8 mouse cellular contexts compared by ENCODE assay signal in genomic region chr12:50999295-51000237, GRCm38 (mm10).
DNase-seq lines count a peak whose midpoint lies in the region; ATAC-seq and TF ChIP-seq lines count a peak whose summit lies in the region.

No protein-coding gene starts in this region.

- H3K4me2 ChIP-seq in embryonic facial prominence, embryonic 12.5 days (replicated peaks): no peak overlapping the region
- H3K4me2 ChIP-seq in heart, embryonic 16.5 days (ENCODE audit: low read depth, low read length): no peak overlapping the region
- H3K4me2 ChIP-seq in liver, postnatal 0 days (ENCODE audit: low read depth, low read length): no peak overlapping the region

- peak; percentile 4 to 40 for DNase-seq in spleen, postnatal 10 days (ENCODE audit: low spot score in 2 of 2)
- no peak for DNase-seq in spleen, postnatal 36 days (ENCODE audit: low spot score in 2 of 2)
- peak; percentile 80 to 81 for DNase-seq in kidney, postnatal 25 days
- DNase-seq in liver, postnatal 0 days: peak; percentile 53
- peak; percentile 79 for DNase-seq in ovary, postnatal 14 days (ENCODE audit: low spot score)
- DNase-seq in urinary bladder, postnatal 14 days (ENCODE audit: low spot score): peak; percentile 80

- TF ChIP-seq EP300 in liver, postnatal 0 days (IDR thresholded peaks at IDR 0.05; ENCODE audit: low read depth): no peak

- H3K36me3 ChIP-seq in embryonic facial prominence, embryonic 12.5 days: no peaks in the 10 kb centered on the region
- H3K36me3 ChIP-seq in heart, embryonic 16.5 days (ENCODE audit: control insufficient read depth, insufficient read depth): no peaks in the 10 kb centered on the region
- H3K36me3 ChIP-seq in liver, postnatal 0 days (replicated peaks; ENCODE audit: insufficient read depth, low read length): no peaks in the 10 kb centered on the region

- WGBS in embryonic facial prominence, embryonic 12.5 days: 31% methylated on average over 20 of the region's 20 CpGs
- WGBS in heart, embryonic 16.5 days: 32% methylated on average over 20 of the region's 20 CpGs
- 34% methylated on average over 20 of the region's 20 CpGs for WGBS in liver, postnatal 0 days (ENCODE audit: insufficient replicate concordance)

- peaks cover 7% of the 10 kb centered on the region; the same call in 1 of the 2 replicates for H3K4me1 ChIP-seq in embryonic facial prominence, embryonic 12.5 days
- no peaks in the 10 kb centered on the region for H3K4me1 ChIP-seq in heart, embryonic 16.5 days (ENCODE audit: control insufficient read depth, insufficient read depth, low read length)
- H3K4me1 ChIP-seq in liver, postnatal 0 days (ENCODE audit: insufficient read depth): no peaks in the 10 kb centered on the region

- no peak overlapping the region for H3K27ac ChIP-seq in embryonic facial prominence, embryonic 12.5 days
- H3K27ac ChIP-seq in heart, embryonic 16.5 days (ENCODE audit: low read length): no peak overlapping the region
- no peak overlapping the region for H3K27ac ChIP-seq in liver, postnatal 0 days (ENCODE audit: low read depth)

- no peak overlapping the region for H3K9ac ChIP-seq in embryonic facial prominence, embryonic 12.5 days
- no peak overlapping the region for H3K9ac ChIP-seq in heart, embryonic 16.5 days (ENCODE audit: low read length)
- H3K9ac ChIP-seq in liver, postnatal 0 days (replicated peaks): no peak overlapping the region

- H3K9me3 ChIP-seq in embryonic facial prominence, embryonic 12.5 days: no peaks in the 10 kb centered on the region
- no peaks in the 10 kb centered on the region for H3K9me3 ChIP-seq in heart, embryonic 16.5 days (replicated peaks; ENCODE audit: control insufficient read depth, low read length)
- no peaks in the 10 kb centered on the region for H3K9me3 ChIP-seq in liver, postnatal 0 days (ENCODE audit: low read length)

- no peaks in the 10 kb centered on the region for H3K27me3 ChIP-seq in embryonic facial prominence, embryonic 12.5 days
- H3K27me3 ChIP-seq in heart, embryonic 16.5 days (ENCODE audit: control insufficient read depth, insufficient read depth, low read length): no peaks in the 10 kb centered on the region
- no peaks in the 10 kb centered on the region for H3K27me3 ChIP-seq in liver, postnatal 0 days (ENCODE audit: insufficient read depth, low read length)

- H3K4me3 ChIP-seq in embryonic facial prominence, embryonic 12.5 days: no peak overlapping the region
- no peak overlapping the region for H3K4me3 ChIP-seq in heart, embryonic 16.5 days (ENCODE audit: low read length)
- H3K4me3 ChIP-seq in liver, postnatal 0 days (ENCODE audit: low read depth, low read length): no peak overlapping the region

- peak; percentile 58 for TF ChIP-seq CTCF in liver, postnatal 0 days (IDR thresholded peaks at IDR 0.05; ENCODE audit: low read depth)

- ATAC-seq in embryonic facial prominence, embryonic 12.5 days (ENCODE audit: insufficient number of reproducible peaks, insufficient read depth, low FRiP score, low TSS enrichment): peak; percentile 73; the same call in 1 of the 2 replicates
- peak; percentile 70 for ATAC-seq in heart, embryonic 16.5 days (replicated peaks; ENCODE audit: extremely low read depth, insufficient read depth, low FRiP score)
- ATAC-seq in liver, postnatal 0 days: no peak

Comparison
In these comparisons a context has a peak if more than half of its experiments do, and no peak if none do; other contexts are left out.
1. DNase-seq: peak in spleen, postnatal 10 days (2 of 2), kidney, postnatal 25 days (2 of 2), liver, postnatal 0 days (single experiment), ovary, postnatal 14 days (single experiment) and urinary bladder, postnatal 14 days (single experiment); none in spleen, postnatal 36 days (0 of 2).